Mouse (Mus musculus): ENCODE measurements around the gene Tacc2.

DNA sequence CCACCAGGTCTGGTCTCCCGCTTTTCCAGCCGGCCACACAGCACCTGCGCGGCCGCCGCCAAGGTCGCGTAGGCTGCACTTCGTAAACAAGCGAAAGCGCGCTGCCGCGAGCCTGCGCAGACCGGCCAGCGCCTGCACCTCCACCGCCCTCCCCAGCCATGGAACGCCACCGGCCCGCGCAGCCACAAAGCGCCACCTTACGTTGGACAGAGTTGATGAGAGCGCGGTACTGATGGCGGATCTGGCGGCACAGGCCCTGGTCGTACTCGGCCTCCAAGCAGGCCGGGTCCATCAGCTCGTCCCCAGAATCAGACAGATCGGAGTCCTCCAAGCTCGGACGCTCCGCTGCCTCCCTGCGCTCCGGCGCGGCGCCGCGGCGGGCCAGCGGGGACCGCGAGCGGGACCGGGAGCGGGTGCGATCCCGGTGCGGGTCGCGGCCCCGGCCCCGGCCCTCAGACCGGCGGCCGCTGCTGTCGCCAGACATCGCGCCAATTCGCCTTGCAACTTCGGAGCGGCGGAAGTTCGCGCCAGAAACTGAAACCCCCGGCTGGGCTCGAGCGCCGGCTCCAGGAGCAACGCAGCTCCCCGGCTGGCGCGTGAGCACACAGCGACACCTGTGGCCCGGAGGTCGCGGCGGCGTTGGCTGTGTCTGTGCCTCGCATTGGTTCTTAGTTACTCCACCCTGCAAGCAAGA is 30.3 kb upstream of the Tacc2 start:
- peak; percentile 78 for TF ChIP-seq CTCF (IDR thresholded peaks at IDR 0.05; ENCODE audit: borderline replicate concordance, insufficient read depth, low read depth, low read length)
- TF ChIP-seq POLR2A (IDR thresholded peaks at IDR 0.05; ENCODE audit: borderline replicate concordance, insufficient read depth, low read length), result peak; percentile 77
